Mouse (Mus musculus): ENCODE measurements at regions not wholly inside any gene's neighbourhood (a gene's known extent, or its start where the extent isn't known, plus 50 kb on each side); places are given as distances from the start of the nearest gene placed in this dataset.

GRCm38 (mm10) chr10:8584389-8584908 lies 65.8 kb upstream of the Ust start:
- Histone ChIP-seq H3K4me3 (no peak overlapping the region), H3K36me3 (no peaks in the 10 kb centered on the region), H3K27me3 (no peaks in the 10 kb centered on the region), H3K4me2 (replicated peaks) (no peak overlapping the region), H3K27ac (replicated peaks) (no peak overlapping the region), H3K9ac (replicated peaks) (no peak overlapping the region), H3K4me1 (no peaks in the 10 kb centered on the region), H3K9me3 (no peaks in the 10 kb centered on the region)
- WGBS: 41% methylated on average over 3 of the region's 3 CpGs
- no peak for ATAC-seq (replicated peaks)

GRCm38 (mm10) chr10:8583552-8584388 lies 65.1 kb upstream of the Ust start:
- no peaks in the 10 kb centered on the region for H3K27me3 ChIP-seq
- H3K4me3 ChIP-seq: no peak overlapping the region
- no peak overlapping the region for H3K27ac ChIP-seq (replicated peaks)
- WGBS: 50% methylated on average over 7 of the region's 7 CpGs
- H3K4me1 ChIP-seq: no peaks in the 10 kb centered on the region
- no peak overlapping the region for H3K4me2 ChIP-seq (replicated peaks)
- no peaks in the 10 kb centered on the region for H3K36me3 ChIP-seq
- no peaks in the 10 kb centered on the region for H3K9me3 ChIP-seq
- ATAC-seq (replicated peaks): 0 out of 2 replicates have a peak, but pooled peaks have one; percentile 32
- no peak overlapping the region for H3K9ac ChIP-seq (replicated peaks)

- Histone ChIP-seq H3K36me3 (no peaks in the 10 kb centered on the region), H3K4me1 (no peaks in the 10 kb centered on the region), H3K27ac (replicated peaks) (no peak overlapping the region), H3K27me3 (no peaks in the 10 kb centered on the region), H3K9ac (replicated peaks) (no peak overlapping the region), H3K9me3 (no peaks in the 10 kb centered on the region), H3K4me3 (no peak overlapping the region), H3K4me2 (replicated peaks) (no peak overlapping the region)
- ATAC-seq (replicated peaks): no peak
- WGBS: 96% methylated on average over 2 of the region's 2 CpGs
Observed at GRCm38 (mm10) chr10:8580298-8580697, 61.7 kb upstream of the Ust start.

- Histone ChIP-seq H3K4me2 (replicated peaks) (no peak overlapping the region), H3K27me3 (no peaks in the 10 kb centered on the region), H3K9ac (replicated peaks) (no peak overlapping the region), H3K9me3 (no peaks in the 10 kb centered on the region), H3K4me3 (no peak overlapping the region), H3K4me1 (no peaks in the 10 kb centered on the region), H3K36me3 (no peaks in the 10 kb centered on the region), H3K27ac (replicated peaks) (peak overlapping the region; percentile 67)
- ATAC-seq (replicated peaks): peak; percentile 88
- 71% methylated on average over 6 of the region's 6 CpGs for WGBS
Observed at GRCm38 (mm10) chr10:8577642-8578356, 59.2 kb upstream of the Ust start.
